Mouse (Mus musculus) cerebellum, postnatal 25 days (tissue): ENCODE measurements around the gene Paqr3.

Source experiments
- DNase-seq, 2 experiments: peaks; one replicate each; pipeline ENCODE4 v3.0.0; 2021; ENCODE audit warnings: mixed read lengths in 2 of 2

Gene Paqr3

DNA sequence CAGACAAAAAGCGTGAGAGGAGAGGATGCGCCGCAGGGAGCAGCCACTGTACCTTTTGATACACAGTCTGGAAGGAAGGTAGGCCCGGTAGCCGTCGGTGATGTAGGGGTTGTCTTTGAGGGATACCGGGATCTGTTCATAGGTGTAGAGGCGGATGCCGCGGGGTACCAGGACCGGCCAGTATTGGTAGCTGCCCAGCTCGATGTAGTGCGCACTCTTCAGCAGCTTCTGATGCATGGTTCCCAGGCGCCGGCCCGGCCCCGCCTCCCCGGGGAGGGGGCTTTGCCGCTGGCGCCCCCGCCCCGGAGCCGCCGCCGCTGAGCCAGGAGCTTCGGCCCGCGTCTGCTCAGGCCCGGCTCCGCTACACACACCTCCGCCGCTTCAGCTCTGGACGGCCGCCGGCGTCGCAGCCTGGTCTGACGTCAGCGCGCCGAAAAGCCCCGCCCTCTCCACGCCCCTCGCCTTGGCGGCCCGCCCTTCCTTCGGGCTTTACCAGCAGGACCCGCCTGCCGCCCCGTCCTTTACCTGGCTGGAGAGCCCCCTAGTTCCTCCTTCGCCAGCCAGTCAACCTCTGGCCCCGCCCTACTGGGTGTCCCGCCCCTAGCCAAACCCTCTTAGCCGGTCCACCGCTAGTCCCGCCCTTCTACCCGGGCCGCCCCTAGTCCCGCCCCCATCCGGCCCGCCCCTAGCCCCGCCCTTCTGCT lies at the start of gene Paqr3:
Gene Paqr3 (minus strand): TSS at position 390 of the 704 bp plus-strand sequence.
- peak; percentile 99 for DNase-seq

- peak in 1 of 2 experiments; percentile 35 for DNase-seq
Measured at GRCm38 (mm10) chr5:97154688-97155087, 43.3 kb upstream of the Paqr3 start.

- DNase-seq = no peak
Measured at GRCm38 (mm10) chr5:97135331-97135730, 23.9 kb upstream of the Paqr3 start.

DNA sequence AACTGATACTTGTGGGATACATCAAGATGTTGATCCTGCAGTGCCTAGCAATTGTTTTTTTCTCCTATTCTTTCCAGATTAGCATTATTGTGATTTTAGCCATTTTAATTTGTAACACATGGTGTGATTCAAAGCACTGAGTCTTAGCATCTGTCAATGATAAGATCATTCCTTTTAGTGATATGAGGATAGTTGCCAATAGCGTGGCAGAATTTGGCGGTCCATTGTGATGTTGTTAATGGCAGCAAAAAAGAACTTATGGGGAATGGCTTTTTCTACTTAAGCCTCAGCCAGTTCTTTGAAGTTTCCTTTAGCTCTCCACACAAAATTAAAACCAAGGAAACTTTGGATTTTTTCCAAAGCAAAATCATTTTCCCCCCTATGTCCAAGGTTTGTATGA lies 18.2 kb upstream of the Paqr3 start:
- no peak for DNase-seq

DNA sequence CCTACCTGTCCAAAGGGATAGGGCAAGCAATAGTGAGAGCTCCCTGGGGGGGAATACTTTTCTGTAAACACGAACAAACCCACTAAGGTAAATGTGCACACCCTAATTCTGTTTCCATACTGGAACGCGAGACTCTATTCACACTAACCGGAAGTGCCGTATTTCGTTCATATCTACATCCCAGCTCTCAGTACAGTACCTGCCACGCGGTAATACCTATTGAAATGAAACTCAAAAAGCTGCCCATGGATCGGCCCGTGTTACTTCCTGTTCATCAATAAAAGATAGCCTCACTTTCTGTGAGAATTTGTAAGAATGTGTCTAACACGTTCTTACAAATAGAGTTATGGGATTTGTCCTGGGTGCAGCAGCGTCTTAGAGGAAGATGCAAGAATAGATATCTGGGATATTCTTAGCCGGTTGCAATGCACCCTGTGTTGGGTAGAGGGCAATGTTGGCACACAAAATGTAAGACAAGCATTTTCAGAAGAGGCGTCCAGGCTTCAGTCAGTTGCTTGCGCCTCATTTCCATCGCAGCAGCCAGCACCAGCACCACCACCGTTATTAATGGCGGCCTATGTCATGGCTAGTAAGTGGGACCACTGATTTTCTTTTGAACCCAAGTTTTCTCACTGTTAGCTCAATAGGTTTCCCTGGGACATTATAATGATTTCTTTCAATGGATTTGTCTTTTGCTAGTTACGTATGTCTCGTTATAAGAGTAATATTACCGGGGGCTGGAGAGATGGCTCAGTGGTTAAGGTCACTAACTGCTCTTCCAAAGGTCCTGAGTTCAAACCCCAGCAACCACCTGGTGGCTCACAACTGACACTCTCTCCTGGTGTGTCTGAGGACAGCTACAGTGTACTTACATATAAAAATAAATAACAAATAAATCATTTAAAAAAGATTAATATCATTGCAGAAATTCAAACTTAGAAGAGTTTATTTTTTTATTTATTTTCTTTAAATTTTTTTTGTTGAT lies 17.1 kb upstream of the Paqr3 start:
- peak; percentile 76 to 85 for DNase-seq

DNA sequence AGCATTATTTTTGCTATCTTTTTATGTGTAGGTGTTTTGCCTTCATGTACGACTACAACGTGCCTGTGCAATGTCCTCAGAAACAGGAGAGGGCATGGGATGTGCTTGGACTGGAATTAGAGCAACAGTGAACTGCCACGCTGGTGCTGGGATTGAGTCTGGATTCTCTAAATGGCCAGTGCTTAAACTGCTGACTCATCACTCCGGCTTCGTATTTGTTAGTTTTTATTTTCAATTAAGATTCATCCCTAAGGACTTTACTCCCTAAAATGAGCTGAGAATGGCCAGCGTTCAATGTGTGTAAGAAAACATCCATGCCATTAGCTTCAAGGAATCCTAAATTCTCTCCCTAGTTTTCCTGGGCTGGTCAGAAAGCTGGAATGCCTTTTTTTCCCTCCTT lies 15.9 kb upstream of the Paqr3 start:
- no peak for DNase-seq

DNA sequence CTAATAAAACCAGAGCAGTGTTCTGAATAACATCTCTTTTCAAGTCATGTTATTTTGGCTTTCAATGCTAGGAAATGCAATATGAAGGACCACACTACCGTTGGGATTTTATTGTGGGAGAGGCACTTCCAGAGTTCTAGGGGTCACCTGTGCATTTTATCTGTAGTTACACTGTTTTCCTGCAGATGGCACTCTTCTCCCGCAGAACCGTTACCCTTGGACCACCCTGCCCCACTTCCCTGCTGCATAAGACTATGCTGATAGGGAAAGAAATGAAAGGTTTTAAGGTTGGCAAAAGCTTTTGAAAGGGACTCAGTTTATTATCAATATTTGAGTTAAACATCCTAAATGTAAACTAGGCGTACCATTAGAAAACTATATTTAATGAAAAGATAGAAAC lies 14.6 kb upstream of the Paqr3 start:
- DNase-seq = peak; percentile 42 to 72

- DNase-seq = no peak
Measured at GRCm38 (mm10) chr5:97125459-97125970, 14.1 kb upstream of the Paqr3 start.

GRCm38 (mm10) chr5:97124977-97125376 lies 13.6 kb upstream of the Paqr3 start:
- no peak for DNase-seq

GRCm38 (mm10) chr5:97110697-97111096 lies 699 bp downstream of the Paqr3 start:
- peak; percentile 30 to 33 for DNase-seq

DNA sequence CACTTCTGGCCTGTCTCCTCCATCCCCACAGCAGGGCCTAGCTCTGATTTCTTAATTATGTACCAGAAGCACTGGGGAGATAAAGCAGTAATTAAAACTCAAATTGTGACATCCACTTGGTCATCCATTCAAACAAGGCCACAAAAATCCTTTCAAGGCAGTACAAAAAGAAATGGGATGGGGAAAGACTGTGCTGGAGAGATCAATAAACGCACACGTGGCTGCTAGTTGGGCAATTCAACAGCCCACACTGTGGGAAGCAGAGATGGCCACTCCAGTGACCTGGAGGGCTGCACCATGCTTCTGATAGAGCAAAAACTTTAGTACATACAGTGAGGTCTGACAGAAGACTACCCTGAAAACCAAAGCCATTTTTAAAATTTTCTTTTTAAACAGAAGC lies 1.3 kb downstream of the Paqr3 start:
- no peak for DNase-seq

DNA sequence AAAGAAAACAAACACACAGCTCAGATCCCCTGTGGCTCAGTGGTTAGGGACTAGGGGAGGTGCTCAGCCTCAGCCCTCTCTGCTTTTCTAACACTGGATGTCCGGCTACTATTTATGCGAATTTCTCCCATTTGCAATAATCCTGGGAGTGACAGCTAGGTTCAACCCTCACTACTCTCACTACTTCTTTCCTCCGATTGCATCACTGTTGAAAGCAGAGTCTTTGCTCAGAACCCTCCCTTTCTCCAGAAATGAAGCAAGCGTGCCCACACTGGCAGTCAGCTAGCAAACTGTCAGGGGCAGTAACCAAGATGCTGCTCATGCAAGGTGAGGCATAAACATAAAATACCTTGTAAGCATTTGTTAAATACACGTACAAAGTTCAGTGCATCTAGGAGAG lies 3.1 kb downstream of the Paqr3 start:
- no peak for DNase-seq

GRCm38 (mm10) chr5:97099954-97100353 lies 11.4 kb downstream of the Paqr3 start:
- no peak for DNase-seq

GRCm38 (mm10) chr5:97097631-97098041 lies 13.8 kb downstream of the Paqr3 start:
- DNase-seq = no peak

DNA sequence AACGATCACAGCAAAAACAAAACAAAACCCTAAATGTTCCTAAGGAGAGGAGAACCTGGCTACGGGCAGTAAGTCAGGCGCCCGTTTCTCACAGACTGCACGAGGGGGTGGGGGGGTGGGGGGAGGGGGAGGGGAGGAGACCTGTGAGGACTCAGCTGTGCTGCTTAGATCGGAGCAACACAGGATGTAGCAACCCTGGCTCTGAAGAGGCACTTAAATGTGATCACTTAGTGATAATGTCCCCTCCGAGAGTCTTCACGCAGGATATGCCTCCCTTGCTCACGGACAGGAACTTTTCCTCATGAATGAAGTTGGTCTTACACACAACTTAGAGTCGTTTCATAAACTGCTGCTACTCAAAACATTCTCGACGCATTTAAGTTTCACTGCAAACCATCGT lies 16.1 kb downstream of the Paqr3 start:
- DNase-seq = no peak

DNA sequence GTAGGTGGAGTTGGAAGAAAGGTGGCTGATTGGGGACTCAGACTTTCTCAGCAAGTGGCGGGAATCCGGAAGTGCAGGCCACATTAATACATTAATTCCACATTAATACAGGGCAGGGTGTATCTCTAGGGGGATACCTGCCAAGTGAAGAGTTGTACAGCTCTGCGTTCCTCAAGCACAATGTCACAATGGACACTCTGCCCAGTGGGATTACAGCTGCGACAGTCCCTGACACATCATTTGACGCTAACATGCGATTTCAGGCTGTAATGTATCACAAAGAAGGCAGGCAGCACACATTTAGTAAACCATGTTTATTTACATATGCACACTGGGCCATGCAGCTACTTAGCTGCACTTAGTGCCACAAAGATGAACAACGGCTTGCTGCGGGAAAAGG lies 18.4 kb downstream of the Paqr3 start:
- DNase-seq = no peak

- DNase-seq = no peak
Measured at GRCm38 (mm10) chr5:97090034-97090784, 21.2 kb downstream of the Paqr3 start.

DNA sequence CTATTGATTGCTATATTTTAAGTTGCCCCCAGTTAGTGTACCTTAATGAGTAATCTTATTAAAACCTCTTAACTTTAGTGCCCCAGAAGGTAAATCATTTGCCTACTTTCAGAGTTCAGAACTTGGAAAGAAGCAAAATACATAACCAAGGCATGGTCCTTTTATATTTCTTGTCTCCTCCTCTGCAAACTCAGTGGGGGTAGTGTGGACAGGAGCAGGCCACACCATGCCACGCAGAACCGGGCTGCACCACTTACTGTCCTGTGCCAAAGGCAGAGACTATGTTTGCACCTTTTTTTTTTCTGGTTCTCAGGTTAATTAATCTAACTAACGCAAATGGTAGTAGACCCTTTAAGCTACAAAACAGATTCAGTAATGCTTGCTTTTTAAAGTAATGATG lies 22.0 kb downstream of the Paqr3 start:
- no peak for DNase-seq

- DNase-seq = no peak
Measured at GRCm38 (mm10) chr5:97088231-97088630, 23.2 kb downstream of the Paqr3 start.

- DNase-seq = no peak
Measured at GRCm38 (mm10) chr5:97087746-97088145, 23.6 kb downstream of the Paqr3 start.

DNA sequence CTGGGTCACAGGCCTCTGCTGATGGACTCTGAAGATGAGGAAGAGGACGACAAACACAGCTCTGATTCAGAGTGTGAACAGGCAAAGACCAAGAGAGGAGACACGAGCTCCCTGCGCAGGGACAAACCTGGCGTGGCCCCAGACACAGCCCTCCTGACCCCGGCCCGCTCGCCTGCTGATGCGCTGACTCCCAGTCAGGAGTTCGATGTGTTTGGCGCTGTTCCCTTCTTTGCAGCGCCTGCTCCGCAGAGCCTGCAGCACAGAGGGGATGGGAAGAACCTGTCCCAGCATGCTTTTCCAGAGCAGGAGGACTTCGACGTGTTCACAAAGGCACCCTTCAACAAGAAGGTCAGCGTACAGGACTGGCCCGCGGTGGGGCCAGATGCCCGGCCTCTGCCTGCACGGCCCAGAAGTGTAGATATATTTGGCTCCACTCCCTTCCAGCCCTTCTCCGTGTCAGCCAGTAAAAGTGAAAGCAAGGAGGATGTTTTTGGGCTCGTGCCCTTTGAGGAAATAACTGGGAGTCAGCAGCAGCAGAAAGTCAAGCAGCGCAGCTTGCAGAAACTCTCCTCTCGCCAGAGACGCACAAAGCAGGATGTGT lies 24.3 kb downstream of the Paqr3 start:
- DNase-seq = no peak

- DNase-seq = no peak
Measured at GRCm38 (mm10) chr5:97085071-97085470, 26.3 kb downstream of the Paqr3 start.

DNA sequence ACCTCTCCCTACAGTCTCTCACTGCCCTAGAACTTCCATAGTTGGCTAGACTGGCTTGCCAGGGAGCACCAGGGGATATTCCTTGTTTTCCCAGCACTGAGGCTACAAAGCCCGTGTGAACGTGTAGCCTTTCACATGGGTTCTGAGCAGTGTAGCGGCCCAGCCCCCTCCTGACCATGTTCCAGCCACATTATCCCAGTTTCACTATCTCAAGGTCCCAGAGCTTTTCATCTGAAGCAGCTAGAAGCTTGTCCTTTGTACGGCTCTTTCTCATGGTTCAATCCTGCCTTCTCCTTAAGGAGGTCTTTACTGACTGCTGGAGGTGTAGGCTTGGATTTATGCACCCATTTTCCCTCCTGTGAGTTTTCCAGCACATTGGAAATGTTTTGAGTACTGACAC lies 26.9 kb downstream of the Paqr3 start:
- no peak for DNase-seq
